Mouse (Mus musculus) stomach, embryonic 14.5 days (tissue): ENCODE measurements around the gene Triap1. TPM values are rescaled to one million over a fixed set of nuclear protein-coding genes. Genes with fewer than 3 reads are reported as not detected.

Experiments
- ATAC-seq: fragments of 200-750 bp; cut with Nextera tagmentation; 2 replicates; pipeline ENCODE4 v1.8.0; 2017; ENCODE audit warnings: low read depth, moderate TSS enrichment; ENCODE audit not compliant: insufficient number of reproducible peaks, insufficient read depth, low FRiP score
- H3K27ac ChIP-seq: fragments of 300-500 bp; sonication (generic); 2 replicates; pipeline ENCODE4 v1.5.1; 2014; ENCODE audit warnings: mild to moderate bottlenecking, low read length, moderate library complexity, mixed read lengths
- H3K27me3 ChIP-seq: fragments of 300-500 bp; sonication (generic); 2 replicates; pipeline ENCODE4 v1.6.1; 2014; ENCODE audit warnings: low read length, control low read depth, mixed read lengths; ENCODE audit not compliant: control insufficient read depth, insufficient read depth
- H3K36me3 ChIP-seq: fragments of 300-500 bp; sonication (generic); 2 replicates; pipeline ENCODE4 v1.6.1; 2014; ENCODE audit warnings: mild to moderate bottlenecking, control low read depth, low read length, moderate library complexity, mixed read lengths; ENCODE audit not compliant: control insufficient read depth, insufficient read depth
- H3K4me1 ChIP-seq: fragments of 300-500 bp; sonication (generic); 2 replicates; pipeline ENCODE4 v1.6.1; 2014; ENCODE audit warnings: low read length, control low read depth, mixed read lengths; ENCODE audit not compliant: control insufficient read depth, insufficient read depth
- H3K4me2 ChIP-seq: fragments of 300-500 bp; sonication (generic); replicated peaks from 2 replicates; pipeline ENCODE4 v1.6.1; 2014; ENCODE audit warnings: low read depth, low read length, control low read depth
- H3K4me3 ChIP-seq: fragments of 300-500 bp; sonication (generic); 2 replicates; pipeline ENCODE4 v1.5.1; 2014; ENCODE audit warnings: low read depth, low read length, control low read depth
- H3K9ac ChIP-seq: fragments of 300-500 bp; sonication (generic); replicated peaks from 2 replicates; pipeline ENCODE4 v1.6.1; 2014; ENCODE audit warnings: low read depth, mild to moderate bottlenecking, control low read depth, low read length, moderate library complexity, mixed read lengths
- H3K9me3 ChIP-seq: fragments of 300-500 bp; sonication (generic); 2 replicates; pipeline ENCODE4 v1.6.1; 2016; ENCODE audit warnings: low read depth, low read length, control low read depth; ENCODE audit not compliant: control insufficient read depth
- WGBS: fragments of 180-500 bp; shearing (Covaris S2); extraction: QIAGEN DNeasy Blood & Tissue Kit; methylation state at CpG from one replicate; pipeline ENCODE4 v1.1.7; 2014; 5-methylcytosine and 5-hydroxymethylcytosine counted together
- polyA plus RNA-seq: library from polyadenylated mRNA; unstranded; fragments of >200 nt; fragmentation: Nextera tagmentation; extraction: Ambion mirVana; gene quantifications from 2 replicates; pipeline ENCODE4 v1.2.1, GENCODE M21; 2014

Triap1 gene
- polyA plus RNA-seq, 1 experiment from 2014 or later = 61.3 TPM

DNA sequence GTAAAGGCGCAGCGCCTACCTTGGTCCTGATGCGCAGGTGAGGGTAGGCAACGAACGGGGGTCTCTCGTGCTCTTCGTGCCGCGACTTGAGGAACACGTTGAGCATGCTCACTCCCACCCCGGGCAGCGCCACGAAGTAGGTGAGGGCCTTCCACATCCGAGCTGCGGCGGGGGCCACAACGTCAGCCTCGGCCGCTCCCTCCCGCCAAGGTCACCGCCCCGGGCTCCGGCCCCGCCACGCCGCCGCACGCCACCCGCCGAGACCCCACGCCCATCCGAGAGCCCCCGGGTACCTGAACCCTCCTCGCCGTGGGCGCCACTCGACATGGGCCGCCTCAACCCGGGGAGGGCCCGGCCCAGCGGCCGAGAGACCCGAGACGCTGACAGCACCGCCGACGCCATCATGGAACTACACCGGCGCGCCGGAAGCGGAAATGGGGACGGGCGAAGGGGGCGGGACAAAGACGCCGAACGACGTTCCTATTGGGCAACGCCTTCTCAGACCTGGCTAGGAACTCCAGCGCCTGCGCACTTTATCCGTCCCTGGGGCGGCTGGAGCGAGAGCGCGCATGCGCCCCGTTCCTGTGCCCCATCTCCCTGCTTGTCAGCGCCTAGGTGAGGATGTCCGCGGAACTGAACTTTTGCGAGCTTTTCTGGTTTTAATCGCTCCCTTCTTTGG is 7.7 kb downstream of the Triap1 start, which contains the start of gene Cox6a1:
Cox6a1 (minus strand) TSS at position 436 of the 679 bp plus-strand sequence.
- under 1% methylated on average over 74 of the region's 74 CpGs for WGBS
- Histone ChIP-seq H3K9me3 (no peaks in the 10 kb centered on the region), H3K4me3 (peak within 1 kb of the TSS; percentile 91), H3K36me3 (peaks cover 29% of the 10 kb centered on the region), H3K9ac (peak within 1 kb of the TSS; percentile 71), H3K27me3 (no peaks in the 10 kb centered on the region), H3K27ac (peak within 1 kb of the TSS; percentile 45; the same call in 1 of the 2 replicates), H3K4me2 (peak within 1 kb of the TSS; percentile 72), H3K4me1 (peaks cover 7% of the 10 kb centered on the region)
- ATAC-seq = peak; percentile 96

- ATAC-seq = peak; percentile 44; the same call in 1 of the 2 replicates
- Histone ChIP-seq H3K36me3 (peaks cover 24% of the 10 kb centered on the region), H3K27me3 (no peaks in the 10 kb centered on the region), H3K4me1 (peaks cover 7% of the 10 kb centered on the region), H3K9ac (peak overlapping the region; percentile 37), H3K27ac (peak overlapping the region; percentile 45; the same call in 1 of the 2 replicates), H3K4me3 (peak overlapping the region; percentile 91), H3K9me3 (no peaks in the 10 kb centered on the region), H3K4me2 (peak overlapping the region; percentile 56)
- under 1% methylated on average over 18 of the region's 18 CpGs for WGBS
These were observed 8.2 kb downstream of the Triap1 start for GRCm38 (mm10) chr5:115349225-115349555.

GRCm38 (mm10) chr5:115351348-115351747 is 10.3 kb downstream of the Triap1 start:
- ATAC-seq = no peak
- no peaks in the 10 kb centered on the region for H3K27me3 ChIP-seq
- no peak overlapping the region for H3K27ac ChIP-seq
- 77% methylated on average over 5 of the region's 5 CpGs for WGBS
- H3K36me3 ChIP-seq = peaks cover 4% of the 10 kb centered on the region; the same call in 1 of the 2 replicates
- H3K9ac ChIP-seq = no peak overlapping the region
- H3K9me3 ChIP-seq = no peaks in the 10 kb centered on the region
- H3K4me3 ChIP-seq = no peak overlapping the region
- peaks cover 7% of the 10 kb centered on the region for H3K4me1 ChIP-seq
- no peak overlapping the region for H3K4me2 ChIP-seq

GRCm38 (mm10) chr5:115355070-115355469 is 14.0 kb downstream of the Triap1 start:
- 38% methylated on average over 13 of the region's 13 CpGs for WGBS
- H3K36me3 ChIP-seq = no peaks in the 10 kb centered on the region
- H3K27me3 ChIP-seq = no peaks in the 10 kb centered on the region
- no peak overlapping the region for H3K27ac ChIP-seq
- no peaks in the 10 kb centered on the region for H3K9me3 ChIP-seq
- no peaks in the 10 kb centered on the region for H3K4me1 ChIP-seq
- ATAC-seq = no peak
- H3K4me3 ChIP-seq = no peak overlapping the region
- no peak overlapping the region for H3K9ac ChIP-seq
- H3K4me2 ChIP-seq = no peak overlapping the region

- H3K27ac ChIP-seq = no peak overlapping the region
- peak; percentile 86 for ATAC-seq
- no peaks in the 10 kb centered on the region for H3K27me3 ChIP-seq
- H3K36me3 ChIP-seq = no peaks in the 10 kb centered on the region
- H3K4me1 ChIP-seq = no peaks in the 10 kb centered on the region
- H3K4me2 ChIP-seq = no peak overlapping the region
- H3K9me3 ChIP-seq = no peaks in the 10 kb centered on the region
- WGBS = 2% methylated on average over 12 of the region's 12 CpGs
- no peak overlapping the region for H3K9ac ChIP-seq
- H3K4me3 ChIP-seq = no peak overlapping the region
These were observed 17.8 kb downstream of the Triap1 start for GRCm38 (mm10) chr5:115358872-115359271.

- Histone ChIP-seq H3K36me3 (no peaks in the 10 kb centered on the region), H3K4me2 (no peak overlapping the region), H3K27me3 (no peaks in the 10 kb centered on the region), H3K27ac (no peak overlapping the region), H3K9ac (no peak overlapping the region), H3K4me1 (no peaks in the 10 kb centered on the region), H3K4me3 (no peak overlapping the region), H3K9me3 (no peaks in the 10 kb centered on the region)
- WGBS = 89% methylated on average over 8 of the region's 8 CpGs
- ATAC-seq = no peak
These were observed 18.4 kb downstream of the Triap1 start for GRCm38 (mm10) chr5:115359438-115359837.

- Histone ChIP-seq H3K4me1 (no peaks in the 10 kb centered on the region), H3K36me3 (no peaks in the 10 kb centered on the region), H3K4me3 (no peak overlapping the region), H3K27me3 (no peaks in the 10 kb centered on the region), H3K4me2 (no peak overlapping the region), H3K27ac (no peak overlapping the region), H3K9me3 (no peaks in the 10 kb centered on the region), H3K9ac (no peak overlapping the region)
- ATAC-seq = no peak
- WGBS = 50% methylated on average over 5 of the region's 5 CpGs
These were observed 18.9 kb downstream of the Triap1 start for GRCm38 (mm10) chr5:115359851-115360372.

DNA sequence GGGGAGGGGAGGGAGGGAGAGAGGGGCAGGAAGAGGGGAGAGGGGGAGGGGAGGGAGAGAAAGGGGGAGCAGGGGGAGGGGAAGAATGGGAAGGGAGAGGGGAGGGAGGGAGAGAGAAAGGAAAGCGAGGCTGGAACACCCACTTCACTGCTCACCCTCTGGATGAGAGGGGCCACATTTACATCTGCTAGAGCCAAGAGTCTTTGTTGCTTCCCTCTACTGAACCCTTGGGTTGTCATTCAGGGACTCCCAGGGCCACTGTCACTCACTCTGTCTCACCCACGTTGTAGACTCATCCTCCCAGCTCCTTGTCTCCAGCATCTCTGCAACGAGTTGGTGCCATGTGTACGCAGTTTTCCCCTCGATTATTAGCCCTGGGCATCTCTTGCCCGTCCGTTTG is 21.2 kb downstream of the Triap1 start:
- H3K9ac ChIP-seq = no peak overlapping the region
- no peak for ATAC-seq
- H3K4me1 ChIP-seq = no peaks in the 10 kb centered on the region
- no peaks in the 10 kb centered on the region for H3K36me3 ChIP-seq
- H3K9me3 ChIP-seq = no peaks in the 10 kb centered on the region
- 41% methylated on average over 7 of the region's 7 CpGs for WGBS
- H3K27ac ChIP-seq = no peak overlapping the region
- no peaks in the 10 kb centered on the region for H3K27me3 ChIP-seq
- H3K4me2 ChIP-seq = no peak overlapping the region
- H3K4me3 ChIP-seq = no peak overlapping the region
